Mouse (Mus musculus) liver, postnatal 0 days (tissue): ENCODE measurements around the gene Nphp1. TPM values are rescaled to one million over a fixed set of nuclear protein-coding genes. Genes with fewer than 3 reads are reported as not detected.

Experiments used
- ATAC-seq: fragments of 200-750 bp; cut with Nextera tagmentation; 2 replicates; pipeline ENCODE4 v1.8.0; 2017; ENCODE audit warnings: mild to moderate bottlenecking, moderate library complexity
- DNase-seq: peaks from one replicate; pipeline ENCODE4 v3.0.0-alpha.2; 2016
- H3K27ac ChIP-seq: fragments of 300-500 bp; sonication (generic); 2 replicates; pipeline ENCODE4 v1.5.1; 2014; ENCODE audit warnings: antibody characterized with exemption, moderate library complexity, mild to moderate bottlenecking, low read depth
- H3K27me3 ChIP-seq: fragments of 300-500 bp; sonication (generic); 2 replicates; pipeline ENCODE4 v1.6.1; 2014; ENCODE audit warnings: low read length, control low read depth, mixed read lengths; ENCODE audit not compliant: insufficient read depth
- H3K36me3 ChIP-seq: fragments of 300-500 bp; sonication (generic); replicated peaks from 2 replicates; pipeline ENCODE4 v1.6.1; 2014; ENCODE audit warnings: mild to moderate bottlenecking, control low read depth, low read length, moderate library complexity, mixed read lengths; ENCODE audit not compliant: insufficient read depth
- H3K4me1 ChIP-seq: fragments of 300-500 bp; sonication (generic); 2 replicates; pipeline ENCODE4 v1.6.1; 2014; ENCODE audit warnings: antibody characterized with exemption, mild to moderate bottlenecking, control low read depth; ENCODE audit not compliant: insufficient read depth
- H3K4me2 ChIP-seq: fragments of 300-500 bp; sonication (generic); 2 replicates; pipeline ENCODE4 v1.6.1; 2014; ENCODE audit warnings: low read depth, mild to moderate bottlenecking, low read length, moderate library complexity, mixed read lengths
- H3K4me3 ChIP-seq: fragments of 300-500 bp; sonication (generic); 2 replicates; pipeline ENCODE4 v1.5.1; 2014; ENCODE audit warnings: low read depth, low read length
- H3K9ac ChIP-seq: fragments of 300-500 bp; sonication (generic); replicated peaks from 2 replicates; pipeline ENCODE4 v1.6.1; 2014; ENCODE audit warnings: mild to moderate bottlenecking, moderate library complexity
- H3K9me3 ChIP-seq: fragments of 300-500 bp; sonication (generic); 2 replicates; pipeline ENCODE4 v1.6.1; 2016; ENCODE audit warnings: mild to moderate bottlenecking, control low read depth, low read length, mixed read lengths
- CTCF ChIP-seq: sonication (generic); IDR thresholded peaks from 2 replicates; pipeline ENCODE4 v1.5.1; 2016; ENCODE audit warnings: antibody characterized with exemption, low read depth
- EP300 ChIP-seq: IDR thresholded peaks from 2 replicates; pipeline ENCODE4 v1.6.1; 2016; ENCODE audit warnings: antibody characterized with exemption, low read depth, mild to moderate bottlenecking
- WGBS: fragments of 180-500 bp; shearing (Covaris S2); extraction: QIAGEN DNeasy Blood & Tissue Kit; methylation state at CpG from one replicate; pipeline ENCODE4 v1.1.7; 2014; ENCODE audit not compliant: insufficient replicate concordance; 5-methylcytosine and 5-hydroxymethylcytosine counted together
- polyA plus RNA-seq: library from polyadenylated mRNA; unstranded; fragments of >200 nt; fragmentation: Nextera tagmentation; extraction: Ambion mirVana; gene quantifications from 2 replicates; pipeline ENCODE4 v1.2.1, GENCODE M21; 2015

Gene Nphp1
- polyA plus RNA-seq: 3.9 and 4.4 TPM in 2 replicates

DNA sequence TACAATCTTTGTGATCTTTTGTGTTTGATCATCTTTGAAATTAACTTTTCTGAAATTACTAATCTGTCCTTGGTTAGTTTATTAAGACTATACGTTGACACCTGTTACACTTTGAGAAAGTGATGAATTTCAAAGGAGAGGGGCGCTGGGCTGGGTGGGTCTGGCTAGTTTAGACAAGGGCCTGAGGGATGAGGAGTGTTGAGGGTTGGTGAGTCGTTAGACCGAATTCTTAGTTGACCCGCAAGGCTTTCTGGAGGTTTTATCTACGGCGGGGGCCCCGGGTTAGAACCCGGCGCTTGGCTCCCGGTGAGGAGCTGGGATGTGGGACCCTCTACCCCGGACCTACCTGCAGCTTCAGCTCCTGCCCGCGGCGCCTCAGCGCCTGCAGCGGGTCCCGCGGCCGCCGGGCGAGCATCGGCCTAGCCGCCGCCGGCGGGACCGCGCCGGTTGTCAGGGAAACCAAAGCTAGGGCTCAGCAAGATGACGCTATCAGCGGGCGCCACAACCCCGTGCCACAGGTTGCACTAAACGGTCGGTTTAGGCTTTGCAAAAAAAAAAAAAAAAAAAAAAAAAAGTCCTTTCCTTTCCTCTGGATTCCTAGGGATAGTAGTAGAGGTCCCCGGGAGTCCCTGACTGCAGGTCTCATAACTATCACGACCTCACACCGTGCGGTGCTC, at the start of gene Nphp1:
Gene Nphp1, minus strand, starts transcription at position 458 of the 677 bp plus-strand sequence.
- peak within 1 kb of the TSS; percentile 48; the same call in 1 of the 2 replicates for H3K27ac ChIP-seq
- WGBS: 2% methylated on average over 40 of the region's 40 CpGs
- H3K4me3 ChIP-seq: peak within 1 kb of the TSS; percentile 67
- no peak for TF ChIP-seq EP300
- no peak for TF ChIP-seq CTCF
- peaks cover 18% of the 10 kb centered on the region for H3K4me1 ChIP-seq
- peak within 1 kb of the TSS; percentile 92 for H3K4me2 ChIP-seq
- DNase-seq: peak; percentile 89
- ATAC-seq: peak; percentile 80
- H3K9ac ChIP-seq: peak within 1 kb of the TSS; percentile 76
- no peaks in the 10 kb centered on the region for H3K9me3 ChIP-seq
- no peaks in the 10 kb centered on the region for H3K36me3 ChIP-seq
- H3K27me3 ChIP-seq: no peaks in the 10 kb centered on the region

DNA sequence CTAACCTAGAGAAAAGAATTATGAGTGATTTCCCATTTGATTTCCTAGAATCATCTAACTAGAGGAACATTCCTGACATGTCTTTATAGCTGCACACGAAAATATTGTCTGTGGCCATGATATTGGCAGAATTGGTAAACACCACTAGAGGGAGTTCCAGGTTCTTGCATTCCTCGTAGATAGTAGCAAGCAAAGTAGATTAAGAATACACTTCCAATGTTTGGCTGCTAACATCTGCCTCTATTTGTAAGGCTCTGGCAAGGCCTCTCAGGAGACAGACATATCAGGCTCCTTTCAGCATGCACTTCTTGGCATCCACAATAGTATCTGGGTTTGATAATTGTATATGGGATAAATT, 44.1 kb upstream of the Nphp1 start:
- Histone ChIP-seq H3K9ac (no peak overlapping the region), H3K4me2 (no peak overlapping the region), H3K9me3 (no peaks in the 10 kb centered on the region), H3K4me1 (peaks cover 8% of the 10 kb centered on the region), H3K27ac (no peak overlapping the region), H3K4me3 (no peak overlapping the region), H3K27me3 (peaks cover 2% of the 10 kb centered on the region; the same call in 1 of the 2 replicates), H3K36me3 (no peaks in the 10 kb centered on the region)
- WGBS: 10% methylated on average over 2 of the region's 2 CpGs
- DNase-seq (no peak), ATAC-seq (no peak)
- no peak for TF ChIP-seq EP300
- TF ChIP-seq CTCF: peak; percentile 76

- Histone ChIP-seq H3K9ac (0 out of 2 replicates have a peak overlapping the region, but pooled peaks have one; percentile 8), H3K36me3 (peaks cover 2% of the 10 kb centered on the region; the same call in 1 of the 2 replicates), H3K27me3 (no peaks in the 10 kb centered on the region; the same call in 1 of the 2 replicates), H3K9me3 (no peaks in the 10 kb centered on the region), H3K4me1 (peaks cover 8% of the 10 kb centered on the region), H3K4me2 (peak overlapping the region; percentile 89), H3K27ac (no peak overlapping the region), H3K4me3 (peak overlapping the region; percentile 84)
- ATAC-seq (peak; percentile 16), DNase-seq (no peak)
- 24% methylated on average over 11 of the region's 11 CpGs for WGBS
- no peak for TF ChIP-seq CTCF
- no peak for TF ChIP-seq EP300
Measured at GRCm38 (mm10) chr2:127832103-127832832, 43.6 kb upstream of the Nphp1 start.

DNA sequence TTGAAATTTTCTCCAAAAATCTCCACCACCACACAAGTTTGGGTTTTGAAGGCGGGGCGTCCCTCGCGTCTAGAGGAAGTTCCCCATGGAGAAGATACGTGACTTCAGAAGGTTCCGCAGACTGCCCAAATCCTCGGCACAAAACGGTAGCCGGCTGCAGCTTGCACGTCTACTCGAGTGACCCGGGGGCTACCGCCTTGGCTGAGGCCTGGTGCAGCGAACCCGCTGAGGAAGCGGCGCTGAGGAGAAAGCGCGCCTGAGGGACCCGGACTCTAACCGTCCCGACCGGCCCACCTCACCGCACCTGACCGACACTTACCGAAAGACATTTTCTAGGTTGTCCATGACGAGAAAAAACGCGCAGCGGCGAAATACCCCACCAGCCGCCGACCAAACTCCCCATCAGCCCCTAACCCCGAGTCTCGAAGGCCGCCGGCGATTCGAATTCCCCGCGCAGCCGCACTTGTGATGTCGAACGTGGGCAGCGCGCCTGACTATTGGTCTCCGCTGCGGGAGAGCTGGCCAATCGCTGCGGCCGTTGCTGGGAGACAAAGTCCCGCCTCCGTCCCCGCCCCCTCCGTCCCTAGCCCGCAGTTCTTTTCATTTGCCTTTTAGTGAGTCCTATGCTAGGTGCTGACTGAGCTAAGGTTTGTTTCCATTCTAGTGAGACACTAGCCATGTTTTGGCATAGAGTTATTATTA, 42.9 kb upstream of the Nphp1 start, which contains the start of gene Bub1:
Gene Bub1, minus strand, starts transcription at position 465 of the 702 bp plus-strand sequence.
- DNase-seq: peak; percentile 97
- WGBS: under 1% methylated on average over 56 of the region's 56 CpGs
- no peak within 1 kb of the TSS for H3K27ac ChIP-seq

GRCm38 (mm10) chr2:127791919-127792603, 3.4 kb upstream of the Nphp1 start, which contains the start of gene Mtln:
Gene Mtln (minus strand): TSS chr2:127792488.
- Histone ChIP-seq H3K4me3 (peak within 1 kb of the TSS; percentile 84), H3K9ac (peak within 1 kb of the TSS; percentile 79), H3K4me1 (peaks cover 18% of the 10 kb centered on the region), H3K27ac (peak within 1 kb of the TSS; percentile 80), H3K9me3 (no peaks in the 10 kb centered on the region), H3K27me3 (no peaks in the 10 kb centered on the region), H3K36me3 (no peaks in the 10 kb centered on the region), H3K4me2 (peak within 1 kb of the TSS; percentile 89)
- under 1% methylated on average over 37 of the region's 37 CpGs for WGBS
- ATAC-seq (peak; percentile 91), DNase-seq (peak; percentile 85)
- no peak for TF ChIP-seq EP300
- TF ChIP-seq CTCF: no peak

More for the DNA sequence above, 42.9 kb upstream of the Nphp1 start, which contains the start of gene Bub1:
- TF ChIP-seq EP300 (no peak), CTCF (no peak)
- Histone ChIP-seq H3K4me2 (peak within 1 kb of the TSS; percentile 89), H3K9ac (peak within 1 kb of the TSS; percentile 65), H3K27me3 (no peaks in the 10 kb centered on the region), H3K36me3 (peaks cover 7% of the 10 kb centered on the region), H3K4me3 (peak within 1 kb of the TSS; percentile 84), H3K4me1 (peaks cover 8% of the 10 kb centered on the region), H3K9me3 (no peaks in the 10 kb centered on the region)
- peak; percentile 99 for ATAC-seq
